Mouse (Mus musculus): ENCODE results near the gene Chst3. TPM values are rescaled to one million over a fixed set of nuclear protein-coding genes. Genes with fewer than 3 reads are reported as not detected.

Gene Chst3
- total and polyA plus RNA-seq, 2 experiments from 2014 or later = 0.89 to 5.5 TPM

DNA sequence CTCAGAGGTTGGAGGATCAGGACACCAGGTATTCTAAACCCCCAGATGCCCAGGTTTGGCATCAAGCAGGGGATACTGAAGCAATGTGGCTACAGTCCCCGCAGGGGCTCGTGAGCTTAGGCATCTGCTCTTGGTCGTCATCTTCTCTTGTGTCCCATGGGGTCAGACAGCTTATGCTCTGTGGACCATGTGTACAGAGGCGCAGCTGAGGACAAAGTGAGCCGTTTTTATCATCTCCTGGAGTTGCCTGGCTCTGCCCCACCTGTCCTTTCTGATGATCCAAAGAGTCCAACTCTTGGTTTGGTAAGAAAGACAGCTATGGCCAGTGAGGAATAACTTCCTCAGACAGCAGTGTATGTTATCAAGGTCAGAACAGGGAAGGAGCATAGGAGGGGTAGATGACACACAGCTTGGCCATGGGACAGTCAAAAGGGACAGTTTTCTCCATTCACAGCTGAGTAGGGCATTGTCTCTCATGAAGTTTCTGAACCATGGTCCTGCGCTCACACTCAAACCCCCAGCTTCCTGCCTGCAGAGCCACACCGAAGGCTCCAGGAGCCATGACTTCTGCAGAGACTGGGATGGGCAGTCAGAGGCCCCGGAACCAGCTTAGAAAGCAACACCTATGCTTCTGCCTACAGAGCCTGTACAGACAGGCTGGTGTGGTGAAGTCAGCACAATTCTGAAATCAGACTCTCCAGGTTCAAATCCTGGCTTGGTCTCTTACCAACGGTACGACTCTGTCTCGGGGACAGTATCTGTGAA is 2.5 kb downstream of the Chst3 start:
- TF ChIP-seq CTCF (IDR thresholded peaks at IDR 0.05) = no peak

DNA sequence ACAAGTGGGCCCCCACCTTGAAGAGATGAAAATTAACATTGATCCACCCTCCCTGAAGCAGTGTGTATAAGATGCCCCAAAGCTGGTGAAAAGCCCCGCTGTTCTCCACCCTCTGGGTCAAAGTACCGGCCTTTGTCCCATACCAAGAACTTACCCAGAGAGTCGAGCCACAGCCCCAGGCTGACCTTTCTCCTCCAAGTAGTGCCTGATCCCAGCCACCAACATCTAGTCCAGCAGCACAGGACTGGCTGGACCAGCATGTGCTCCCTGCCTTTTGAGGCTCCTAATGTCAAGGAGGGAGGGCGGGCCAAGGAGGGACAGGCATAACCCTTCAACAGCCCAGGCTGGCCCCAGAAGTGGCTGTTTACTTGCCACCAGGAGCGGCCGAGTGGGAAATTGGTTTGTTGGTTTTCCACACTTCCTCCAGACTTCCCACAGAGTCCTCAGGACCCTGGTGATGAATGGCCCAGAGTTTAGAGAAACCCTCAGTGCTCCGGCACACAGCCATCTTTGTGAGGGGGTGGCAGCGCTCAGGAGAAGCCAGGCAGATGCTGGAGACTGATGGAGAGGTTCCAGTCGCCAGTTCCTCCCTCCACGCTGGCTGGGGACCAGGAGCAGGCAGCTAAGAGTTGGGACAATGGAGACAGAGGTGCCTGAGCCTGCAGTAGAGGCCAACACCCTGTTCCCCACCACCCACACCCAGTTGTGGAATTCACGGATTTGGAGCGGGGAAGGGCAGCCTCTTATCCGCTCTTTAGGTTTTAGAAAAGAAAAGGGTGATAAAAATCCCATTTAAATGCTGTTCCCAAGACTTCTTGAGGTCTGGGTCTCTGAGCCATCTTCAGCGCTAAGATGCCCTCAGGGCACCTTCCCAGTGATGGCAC is 3.7 kb downstream of the Chst3 start:
- no peak overlapping the region for H3K4me3 ChIP-seq (ENCODE audit: low read depth, low read length)
- ATAC-seq (ENCODE audit: low FRiP score) (no peak), DNase-seq (ENCODE audit: low spot score) (peak; percentile 60)
- H3K27me3 ChIP-seq (ENCODE audit: insufficient read depth, low read length) = peaks cover 17% of the 10 kb centered on the region
- 0 out of 2 replicates have a peak overlapping the region, but pooled peaks have one; percentile 38 for H3K27ac ChIP-seq (ENCODE audit: low read depth, low read length)
- no peaks in the 10 kb centered on the region for H3K9me3 ChIP-seq (ENCODE audit: low read length)
- 73% methylated on average over 14 of the region's 14 CpGs for WGBS
- no peaks in the 10 kb centered on the region for H3K36me3 ChIP-seq (ENCODE audit: insufficient read depth, low read length)
- H3K9ac ChIP-seq (replicated peaks; ENCODE audit: low read length, poor library complexity, severe bottlenecking) = no peak overlapping the region
- H3K4me1 ChIP-seq (ENCODE audit: insufficient read depth, low read length) = no peaks in the 10 kb centered on the region
- no peak overlapping the region for H3K4me2 ChIP-seq (ENCODE audit: low read depth, low read length, poor library complexity, severe bottlenecking)
- TF ChIP-seq CTCF (IDR thresholded peaks at IDR 0.05) = no peak

More for the DNA sequence above, 2.5 kb downstream of the Chst3 start:
- H3K4me3 ChIP-seq (ENCODE audit: low read depth, low read length) = no peak overlapping the region
- no peak overlapping the region for H3K4me2 ChIP-seq (ENCODE audit: low read depth, low read length, poor library complexity, severe bottlenecking)
- peaks cover 17% of the 10 kb centered on the region for H3K27me3 ChIP-seq (ENCODE audit: insufficient read depth, low read length)
- ATAC-seq (ENCODE audit: low FRiP score) = no peak
- no peak overlapping the region for H3K27ac ChIP-seq (ENCODE audit: low read depth, low read length)
- WGBS = 90% methylated on average over 11 of the region's 11 CpGs
- no peaks in the 10 kb centered on the region for H3K4me1 ChIP-seq (ENCODE audit: insufficient read depth, low read length)
- no peaks in the 10 kb centered on the region for H3K36me3 ChIP-seq (ENCODE audit: insufficient read depth, low read length)
- H3K9me3 ChIP-seq (ENCODE audit: low read length) = no peaks in the 10 kb centered on the region
- 0 out of 2 replicates have a peak overlapping the region, but pooled peaks have one; percentile 13 for H3K9ac ChIP-seq (replicated peaks; ENCODE audit: low read length, poor library complexity, severe bottlenecking)
- no peak for DNase-seq (ENCODE audit: low spot score)

DNA sequence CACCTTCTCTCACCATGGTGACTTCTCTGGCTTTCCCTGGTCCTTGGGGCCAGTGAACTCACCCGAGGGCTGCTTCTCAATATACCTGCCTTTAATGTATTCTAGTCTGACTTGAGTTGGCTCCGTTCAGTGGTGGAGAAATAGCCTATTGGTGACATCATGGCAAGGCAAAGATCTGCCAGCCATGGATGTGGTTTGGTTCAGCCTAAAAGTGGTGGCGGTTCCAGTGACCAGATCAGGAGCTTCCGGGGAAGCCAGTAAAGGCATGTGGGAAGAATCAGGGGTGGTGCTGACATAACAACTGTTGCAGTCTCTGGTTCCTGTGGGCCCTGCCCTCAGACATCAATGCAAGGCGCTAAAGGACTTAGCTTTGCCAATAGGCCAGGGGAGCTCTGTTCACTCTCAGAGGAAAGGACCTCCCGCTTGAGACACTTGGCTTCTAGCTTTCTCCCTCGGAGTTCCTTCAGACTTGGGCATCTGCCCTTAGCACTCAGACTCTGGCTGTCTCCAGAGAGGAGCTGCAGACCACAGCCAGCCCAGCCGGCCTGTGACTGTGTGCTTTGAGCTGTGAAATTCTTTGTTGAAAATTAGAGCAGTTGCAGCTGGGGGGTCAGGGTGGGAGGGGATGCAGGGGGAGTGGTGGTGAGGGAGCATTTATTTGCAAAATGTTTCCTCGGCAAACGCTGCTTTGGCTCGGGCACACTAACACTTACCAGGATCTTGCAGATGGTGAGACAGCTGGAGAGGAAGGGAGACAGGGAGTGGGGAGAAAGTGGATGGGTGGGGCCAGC is 6.3 kb downstream of the Chst3 start:
- 40% methylated on average over 11 of the region's 11 CpGs for WGBS
- 0 out of 2 replicates have a peak overlapping the region, but pooled peaks have one; percentile 18 for H3K27ac ChIP-seq (ENCODE audit: low read depth, low read length)
- peak; percentile 61 for DNase-seq (ENCODE audit: low spot score)
- no peak overlapping the region for H3K4me3 ChIP-seq (ENCODE audit: low read depth, low read length)
- no peaks in the 10 kb centered on the region for H3K4me1 ChIP-seq (ENCODE audit: insufficient read depth, low read length)
- H3K36me3 ChIP-seq (ENCODE audit: insufficient read depth, low read length) = no peaks in the 10 kb centered on the region
- H3K4me2 ChIP-seq (ENCODE audit: low read depth, low read length, poor library complexity, severe bottlenecking) = no peak overlapping the region
- TF ChIP-seq CTCF (IDR thresholded peaks at IDR 0.05) = no peak
- H3K9me3 ChIP-seq (ENCODE audit: low read length) = no peaks in the 10 kb centered on the region
- H3K27me3 ChIP-seq (ENCODE audit: insufficient read depth, low read length) = peaks cover under 1% of the 10 kb centered on the region; the same call in 1 of the 2 replicates
- ATAC-seq (ENCODE audit: low FRiP score) = no peak
- H3K9ac ChIP-seq (replicated peaks; ENCODE audit: low read length, poor library complexity, severe bottlenecking) = no peak overlapping the region

DNA sequence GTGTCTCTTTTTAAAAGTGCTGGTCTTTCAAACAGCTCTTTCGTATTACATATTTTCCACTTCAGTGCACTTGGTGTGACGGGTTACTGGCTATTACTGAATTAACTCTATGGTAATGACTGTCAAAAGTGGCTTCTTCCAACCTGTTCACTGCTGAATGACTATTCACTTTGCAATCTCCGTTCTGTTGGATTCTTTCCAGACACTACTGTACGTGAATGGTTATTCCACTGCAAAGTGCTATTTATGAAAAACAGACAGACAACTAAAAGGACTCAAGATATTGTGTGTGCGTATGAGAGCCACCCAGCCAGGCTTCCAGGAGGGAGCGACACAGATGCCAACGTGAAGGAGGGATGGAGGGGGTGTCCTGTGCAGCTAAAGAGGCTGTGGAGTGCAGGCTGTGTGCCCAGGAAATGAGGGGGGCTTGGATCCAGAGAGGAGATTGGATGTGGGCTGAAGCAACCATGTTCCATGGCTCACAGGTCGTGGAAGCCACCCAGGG is 7.5 kb downstream of the Chst3 start:
- no peaks in the 10 kb centered on the region for H3K4me1 ChIP-seq (ENCODE audit: insufficient read depth, low read length)
- ATAC-seq (ENCODE audit: low FRiP score) = no peak
- H3K27ac ChIP-seq (ENCODE audit: low read depth, low read length) = no peak overlapping the region
- H3K36me3 ChIP-seq (ENCODE audit: insufficient read depth, low read length) = no peaks in the 10 kb centered on the region
- no peak overlapping the region for H3K9ac ChIP-seq (replicated peaks; ENCODE audit: low read length, poor library complexity, severe bottlenecking)
- no peak overlapping the region for H3K4me2 ChIP-seq (ENCODE audit: low read depth, low read length, poor library complexity, severe bottlenecking)
- no peak for DNase-seq (ENCODE audit: low spot score)
- TF ChIP-seq CTCF (IDR thresholded peaks at IDR 0.05) = no peak
- 65% methylated on average over 8 of the region's 8 CpGs for WGBS
- no peak overlapping the region for H3K4me3 ChIP-seq (ENCODE audit: low read depth, low read length)
- H3K9me3 ChIP-seq (ENCODE audit: low read length) = no peaks in the 10 kb centered on the region
- no peaks in the 10 kb centered on the region; the same call in 1 of the 2 replicates for H3K27me3 ChIP-seq (ENCODE audit: insufficient read depth, low read length)

DNA sequence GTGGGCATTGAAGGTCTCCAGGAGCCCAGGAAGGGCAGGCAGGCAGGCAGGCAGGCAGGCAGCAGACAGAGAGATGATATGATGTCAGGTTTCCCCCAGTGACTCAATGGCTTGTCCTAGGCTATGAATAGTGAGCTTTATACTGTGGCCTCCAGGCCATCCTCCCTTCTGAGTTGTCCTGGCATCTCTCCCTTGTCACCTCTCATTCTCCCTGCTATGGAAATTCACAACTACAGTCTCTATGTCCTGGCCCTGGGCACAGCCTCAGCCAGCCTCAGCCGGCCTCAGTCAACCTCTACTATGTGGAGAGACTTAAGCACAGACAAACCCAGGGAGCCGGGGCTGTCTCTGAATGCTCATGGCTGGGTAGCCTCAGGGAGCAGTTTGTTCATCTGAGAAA is 8.6 kb downstream of the Chst3 start:
- Histone ChIP-seq H3K4me3 (ENCODE audit: low read depth, low read length) (no peak overlapping the region), H3K4me2 (ENCODE audit: low read depth, low read length, poor library complexity, severe bottlenecking) (no peak overlapping the region), H3K9me3 (ENCODE audit: low read length) (no peaks in the 10 kb centered on the region), H3K27me3 (ENCODE audit: insufficient read depth, low read length) (no peaks in the 10 kb centered on the region), H3K36me3 (ENCODE audit: insufficient read depth, low read length) (no peaks in the 10 kb centered on the region), H3K9ac (replicated peaks; ENCODE audit: low read length, poor library complexity, severe bottlenecking) (no peak overlapping the region), H3K27ac (ENCODE audit: low read depth, low read length) (no peak overlapping the region), H3K4me1 (ENCODE audit: insufficient read depth, low read length) (no peaks in the 10 kb centered on the region)
- WGBS = 72% methylated on average over 2 of the region's 2 CpGs
- TF ChIP-seq CTCF (IDR thresholded peaks at IDR 0.05) = no peak
- no peak for DNase-seq (ENCODE audit: low spot score)
- ATAC-seq (ENCODE audit: low FRiP score) = no peak

Measured in midbrain, postnatal 0 days (tissue).